Mouse (Mus musculus): ENCODE results near the gene St3gal3. TPM values are rescaled to one million over a fixed set of nuclear protein-coding genes. Genes with fewer than 3 reads are reported as not detected.

St3gal3 gene
- polyA plus RNA-seq, 1 experiment from 2014 or later, result 9.8 TPM

DNA sequence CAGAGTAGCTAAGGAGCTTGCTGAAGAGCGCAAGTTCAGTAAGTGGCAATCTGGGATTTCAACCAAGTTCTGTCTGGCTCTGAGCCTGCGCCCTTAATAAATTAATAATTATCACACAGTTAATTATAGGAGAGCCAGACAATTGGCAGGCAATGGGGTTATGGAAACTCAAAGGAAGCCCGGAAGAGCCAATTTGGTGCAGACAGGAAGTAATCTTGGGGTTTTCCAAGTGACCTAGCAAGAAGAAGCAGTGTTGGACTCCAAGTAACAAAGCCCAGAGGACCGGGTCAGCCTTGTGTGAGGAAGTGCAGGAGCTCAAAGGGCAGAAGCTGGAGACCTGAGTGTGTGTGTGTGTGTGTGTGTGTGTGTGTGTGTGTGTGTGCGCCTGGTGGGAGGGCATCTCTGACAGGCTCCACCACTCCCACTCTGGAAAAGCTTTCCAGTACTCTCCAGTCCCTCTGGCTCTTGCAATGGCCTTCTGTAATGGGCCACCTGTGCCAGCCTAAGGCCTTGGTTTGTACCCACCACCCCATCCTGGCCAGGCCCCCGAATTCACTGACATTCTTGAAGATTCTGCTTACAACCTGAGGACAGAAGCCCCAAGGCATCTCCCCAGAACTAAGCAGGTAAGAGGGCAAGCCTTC is 103.5 kb downstream of the St3gal3 start:
- 77% methylated on average over 6 of the region's 6 CpGs for WGBS
- Histone ChIP-seq H3K4me1 (peaks cover 14% of the 10 kb centered on the region), H3K27me3 (no peaks in the 10 kb centered on the region), H3K4me3 (no peak overlapping the region), H3K4me2 (no peak overlapping the region), H3K27ac (no peak overlapping the region), H3K9ac (no peak overlapping the region), H3K9me3 (no peaks in the 10 kb centered on the region), H3K36me3 (peaks cover 3% of the 10 kb centered on the region; the same call in 1 of the 2 replicates)
- ATAC-seq (ENCODE audit: insufficient number of reproducible peaks, insufficient read depth, low FRiP score, low TSS enrichment, low read depth), result no peak

DNA sequence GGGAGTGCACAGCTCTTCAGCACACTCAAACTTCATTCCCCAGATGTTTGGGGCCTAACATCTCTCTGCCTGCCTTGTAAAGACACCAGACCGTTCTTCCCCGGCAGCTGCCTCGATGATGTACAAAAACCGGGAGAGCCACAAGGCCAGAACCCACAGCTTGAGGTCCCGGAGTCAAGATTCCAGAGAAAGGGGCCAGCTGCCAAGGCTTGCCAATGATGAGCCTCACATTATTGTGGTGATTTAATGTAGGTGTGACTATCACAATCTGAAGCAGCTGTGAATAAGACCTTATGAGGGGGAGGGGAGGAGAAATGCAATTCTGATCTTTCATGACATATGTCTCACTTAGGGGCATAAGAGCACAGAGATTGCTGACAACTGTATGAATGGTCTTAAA is 104.4 kb downstream of the St3gal3 start:
- Histone ChIP-seq H3K27me3 (no peaks in the 10 kb centered on the region), H3K4me1 (peaks cover 14% of the 10 kb centered on the region), H3K9me3 (no peaks in the 10 kb centered on the region), H3K9ac (no peak overlapping the region), H3K4me3 (no peak overlapping the region), H3K27ac (no peak overlapping the region), H3K4me2 (no peak overlapping the region), H3K36me3 (no peaks in the 10 kb centered on the region; the same call in 1 of the 2 replicates)
- no peak for ATAC-seq (ENCODE audit: insufficient number of reproducible peaks, insufficient read depth, low FRiP score, low TSS enrichment, low read depth)
- WGBS, result 61% methylated on average over 5 of the region's 5 CpGs

DNA sequence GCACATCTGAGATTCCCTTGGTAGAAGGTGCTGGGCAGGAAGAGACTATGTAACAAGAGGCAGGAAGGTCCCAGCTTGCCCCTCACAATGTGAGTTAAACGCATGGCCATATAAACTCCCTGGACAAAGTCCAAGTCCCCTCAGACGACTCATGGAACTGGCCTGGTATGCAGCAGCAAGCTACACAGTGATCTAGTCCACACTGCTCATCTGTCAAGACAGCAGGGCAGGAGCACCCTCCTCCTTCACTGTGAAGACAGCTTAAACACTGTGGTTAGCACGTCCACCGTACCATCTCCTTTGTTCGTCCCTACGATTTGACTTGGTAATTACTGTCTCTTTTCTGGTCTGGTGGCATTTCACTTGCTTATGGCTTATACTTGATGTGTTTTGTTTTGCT is 104.8 kb downstream of the St3gal3 start:
- H3K4me2 ChIP-seq, result no peak overlapping the region
- WGBS, result 60% methylated on average over 6 of the region's 6 CpGs
- H3K36me3 ChIP-seq, result no peaks in the 10 kb centered on the region
- H3K27ac ChIP-seq, result no peak overlapping the region; the same call in 1 of the 2 replicates
- no peak for ATAC-seq (ENCODE audit: insufficient number of reproducible peaks, insufficient read depth, low FRiP score, low TSS enrichment, low read depth)
- H3K27me3 ChIP-seq, result no peaks in the 10 kb centered on the region
- H3K4me3 ChIP-seq, result no peak overlapping the region
- H3K9me3 ChIP-seq, result no peaks in the 10 kb centered on the region
- no peak overlapping the region for H3K9ac ChIP-seq
- peaks cover 14% of the 10 kb centered on the region for H3K4me1 ChIP-seq

DNA sequence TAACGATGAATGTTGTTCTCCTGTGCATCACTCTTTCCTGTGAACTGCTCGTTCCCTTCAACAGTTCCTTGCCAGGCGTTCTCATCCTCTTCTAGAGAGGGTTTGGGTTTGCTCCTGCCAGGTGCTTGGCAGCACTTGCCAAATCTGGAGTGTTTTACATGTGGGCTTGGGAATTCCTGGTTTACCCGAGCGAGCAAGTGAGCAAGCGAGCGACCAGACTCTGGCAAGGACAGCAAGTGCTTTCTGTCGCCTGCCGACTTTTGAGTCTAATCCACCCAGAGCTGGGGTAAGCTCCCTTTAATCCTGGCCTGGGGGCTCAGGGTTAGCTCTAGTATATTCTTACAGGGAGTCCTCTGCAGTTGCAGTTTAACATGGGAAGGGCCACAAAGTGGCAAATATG is 105.7 kb downstream of the St3gal3 start:
- H3K9me3 ChIP-seq, result no peaks in the 10 kb centered on the region
- H3K4me3 ChIP-seq, result no peak overlapping the region
- H3K27ac ChIP-seq, result no peak overlapping the region
- no peaks in the 10 kb centered on the region for H3K27me3 ChIP-seq
- no peak overlapping the region for H3K9ac ChIP-seq
- H3K36me3 ChIP-seq, result no peaks in the 10 kb centered on the region
- no peak for ATAC-seq (ENCODE audit: insufficient number of reproducible peaks, insufficient read depth, low FRiP score, low TSS enrichment, low read depth)
- 51% methylated on average over 9 of the region's 9 CpGs for WGBS
- H3K4me1 ChIP-seq, result peaks cover 14% of the 10 kb centered on the region
- H3K4me2 ChIP-seq, result no peak overlapping the region

DNA sequence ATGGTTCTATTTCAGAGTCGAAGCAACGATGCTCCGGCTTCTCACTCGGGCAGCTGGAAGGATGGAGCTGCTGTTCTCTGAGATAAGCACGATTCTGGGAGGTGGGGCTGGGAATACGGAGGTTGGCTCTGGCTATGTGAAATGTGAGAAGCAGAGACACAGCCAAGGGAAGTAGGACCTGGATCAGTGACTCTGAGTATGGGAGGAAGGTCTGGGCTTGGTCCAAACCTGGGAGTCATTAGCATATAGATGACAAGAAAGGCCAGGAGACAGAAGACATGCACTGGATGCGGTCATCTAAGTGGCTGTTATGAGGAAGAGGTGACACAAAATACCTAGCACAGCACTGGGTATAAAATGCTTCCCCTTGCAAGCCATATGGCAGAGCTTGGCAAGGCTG is 108.8 kb downstream of the St3gal3 start:
- no peak overlapping the region for H3K9ac ChIP-seq
- H3K36me3 ChIP-seq, result 0 out of 2 replicates have a peak, but pooled peaks cover 5% of the 10 kb centered on the region
- H3K4me1 ChIP-seq, result peaks cover 10% of the 10 kb centered on the region
- H3K4me2 ChIP-seq, result no peak overlapping the region
- no peaks in the 10 kb centered on the region for H3K27me3 ChIP-seq
- ATAC-seq (ENCODE audit: insufficient number of reproducible peaks, insufficient read depth, low FRiP score, low TSS enrichment, low read depth), result no peak
- 70% methylated on average over 7 of the region's 7 CpGs for WGBS
- no peak overlapping the region for H3K4me3 ChIP-seq
- no peaks in the 10 kb centered on the region for H3K9me3 ChIP-seq
- H3K27ac ChIP-seq, result no peak overlapping the region

DNA sequence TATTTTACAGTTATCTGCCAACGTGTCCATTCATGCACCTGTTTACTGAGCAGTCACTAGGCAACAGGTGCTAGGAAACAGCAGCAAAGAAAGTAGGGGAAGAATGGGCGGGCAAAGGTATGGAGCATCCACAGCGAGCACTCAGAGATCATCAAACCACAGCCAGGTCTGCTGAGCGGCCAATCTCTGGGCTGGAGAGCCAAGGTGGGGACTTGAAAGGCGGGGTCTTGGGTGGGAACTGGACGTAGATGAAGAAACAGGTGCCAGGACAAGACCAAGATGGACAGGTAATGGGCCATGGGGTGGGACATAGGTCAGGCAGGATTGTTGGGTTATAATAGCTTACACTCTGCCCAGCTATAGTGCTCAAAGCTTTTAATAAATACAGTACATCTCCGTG is 109.3 kb downstream of the St3gal3 start:
- H3K4me2 ChIP-seq, result no peak overlapping the region
- no peak overlapping the region for H3K27ac ChIP-seq
- H3K36me3 ChIP-seq, result 0 out of 2 replicates have a peak, but pooled peaks cover 5% of the 10 kb centered on the region
- no peak overlapping the region for H3K9ac ChIP-seq
- no peak overlapping the region for H3K4me3 ChIP-seq
- H3K9me3 ChIP-seq, result no peaks in the 10 kb centered on the region
- ATAC-seq (ENCODE audit: insufficient number of reproducible peaks, insufficient read depth, low FRiP score, low TSS enrichment, low read depth), result no peak
- peaks cover 9% of the 10 kb centered on the region for H3K4me1 ChIP-seq
- 94% methylated on average over 7 of the region's 7 CpGs for WGBS
- no peaks in the 10 kb centered on the region for H3K27me3 ChIP-seq

DNA sequence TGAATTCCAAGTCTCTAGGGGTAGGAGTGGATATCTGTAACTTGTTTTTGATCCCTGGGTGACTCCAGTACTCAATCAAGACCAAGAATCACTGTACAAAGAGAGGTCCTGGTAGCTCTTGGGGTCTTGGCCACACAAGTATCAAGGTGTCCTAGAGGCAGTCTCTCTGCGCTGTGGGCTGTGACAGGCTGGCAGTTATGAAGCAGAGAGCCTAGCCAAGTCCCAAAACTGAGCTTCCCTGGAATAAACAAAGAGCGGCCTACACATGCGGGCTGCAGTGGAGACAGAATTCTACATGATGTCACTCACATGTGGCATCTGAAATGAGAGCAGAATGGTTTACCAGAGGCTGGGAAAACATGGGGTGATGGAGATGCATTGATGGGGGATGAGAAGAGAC is 111.9 kb downstream of the St3gal3 start:
- H3K9ac ChIP-seq, result no peak overlapping the region

DNA sequence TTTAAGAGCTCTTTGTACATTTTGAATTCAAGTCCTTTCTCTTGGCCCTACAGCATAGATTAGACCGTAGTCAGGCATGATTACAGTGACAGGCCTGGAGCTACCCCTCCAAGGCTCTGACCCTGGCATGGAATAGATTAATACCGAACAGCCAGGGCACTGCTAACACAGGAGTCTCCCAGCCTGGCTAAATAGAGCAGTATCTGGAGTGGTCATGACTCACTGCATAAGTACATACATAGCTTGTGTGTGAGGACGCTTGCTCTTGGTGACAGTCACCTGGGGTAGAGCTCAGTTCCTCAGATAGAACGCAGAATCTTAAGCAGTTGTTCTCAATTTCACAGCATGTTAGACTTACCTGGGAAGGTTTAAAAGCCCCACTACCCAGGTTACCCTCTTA is 112.3 kb downstream of the St3gal3 start:
- Histone ChIP-seq H3K9me3 (no peaks in the 10 kb centered on the region), H3K4me2 (no peak overlapping the region), H3K27ac (no peak overlapping the region), H3K27me3 (no peaks in the 10 kb centered on the region), H3K9ac (no peak overlapping the region), H3K4me1 (no peaks in the 10 kb centered on the region), H3K36me3 (0 out of 2 replicates have a peak, but pooled peaks cover 5% of the 10 kb centered on the region), H3K4me3 (no peak overlapping the region)
- ATAC-seq (ENCODE audit: insufficient number of reproducible peaks, insufficient read depth, low FRiP score, low TSS enrichment, low read depth), result no peak
- 86% methylated on average over 4 of the region's 4 CpGs for WGBS

More for the DNA sequence above, 111.9 kb downstream of the St3gal3 start:
- 91% methylated on average over 3 of the region's 3 CpGs for WGBS
- Histone ChIP-seq H3K9me3 (no peaks in the 10 kb centered on the region), H3K27me3 (no peaks in the 10 kb centered on the region), H3K36me3 (0 out of 2 replicates have a peak, but pooled peaks cover 5% of the 10 kb centered on the region), H3K27ac (no peak overlapping the region), H3K4me2 (no peak overlapping the region), H3K4me3 (no peak overlapping the region), H3K4me1 (no peaks in the 10 kb centered on the region)
- no peak for ATAC-seq (ENCODE audit: insufficient number of reproducible peaks, insufficient read depth, low FRiP score, low TSS enrichment, low read depth)

DNA sequence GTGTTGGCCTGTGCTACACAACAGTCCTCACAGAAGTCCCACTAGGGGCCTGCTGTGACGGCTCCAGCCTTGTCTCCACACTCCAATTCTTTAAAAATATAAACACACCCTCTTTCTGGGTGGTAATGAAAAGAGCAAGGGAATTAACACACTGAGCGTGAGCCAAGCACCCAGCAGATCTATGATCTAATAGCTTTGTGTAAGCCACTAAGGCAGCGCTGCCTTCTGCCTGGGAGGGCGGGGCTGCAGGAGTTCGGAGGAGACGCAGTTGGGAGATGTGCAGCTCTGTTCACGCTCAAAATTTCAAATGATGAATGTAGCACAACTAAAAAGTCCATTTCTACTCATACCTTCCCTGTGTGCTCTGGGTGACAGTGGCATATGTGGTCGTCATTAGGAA is 115.1 kb downstream of the St3gal3 start:
- Histone ChIP-seq H3K4me1 (peaks cover 18% of the 10 kb centered on the region), H3K27ac (no peak overlapping the region), H3K9me3 (no peaks in the 10 kb centered on the region), H3K4me2 (no peak overlapping the region), H3K27me3 (no peaks in the 10 kb centered on the region), H3K4me3 (no peak overlapping the region), H3K9ac (no peak overlapping the region), H3K36me3 (peaks cover 9% of the 10 kb centered on the region; the same call in 1 of the 2 replicates)
- ATAC-seq (ENCODE audit: insufficient number of reproducible peaks, insufficient read depth, low FRiP score, low TSS enrichment, low read depth), result no peak
- 81% methylated on average over 8 of the region's 8 CpGs for WGBS

DNA sequence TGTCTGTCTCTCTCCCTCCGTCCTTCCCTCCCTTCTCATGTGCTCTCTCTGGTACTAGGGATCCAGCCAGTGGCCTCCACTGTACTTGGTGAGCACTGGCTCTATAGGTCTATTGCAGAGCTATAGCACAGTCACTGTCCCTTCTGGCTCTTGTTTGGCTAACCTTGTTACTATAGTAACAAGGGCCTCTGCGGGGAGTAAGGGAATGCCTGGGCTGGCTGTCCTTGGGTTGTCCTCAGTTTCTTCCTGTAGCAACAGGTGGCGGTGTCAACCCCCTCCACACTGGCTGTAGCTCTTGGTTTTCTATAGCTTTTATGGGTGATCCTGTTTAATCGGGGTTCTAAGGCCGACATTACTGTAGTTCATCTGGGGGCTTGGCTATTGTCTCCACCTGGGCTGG is 115.5 kb downstream of the St3gal3 start:
- Histone ChIP-seq H3K4me1 (peaks cover 18% of the 10 kb centered on the region), H3K9me3 (no peaks in the 10 kb centered on the region), H3K27ac (no peak overlapping the region), H3K9ac (no peak overlapping the region), H3K27me3 (no peaks in the 10 kb centered on the region), H3K36me3 (peaks cover 12% of the 10 kb centered on the region; the same call in 1 of the 2 replicates), H3K4me2 (no peak overlapping the region), H3K4me3 (no peak overlapping the region)
- no peak for ATAC-seq (ENCODE audit: insufficient number of reproducible peaks, insufficient read depth, low FRiP score, low TSS enrichment, low read depth)
- 80% methylated on average over 5 of the region's 5 CpGs for WGBS

DNA sequence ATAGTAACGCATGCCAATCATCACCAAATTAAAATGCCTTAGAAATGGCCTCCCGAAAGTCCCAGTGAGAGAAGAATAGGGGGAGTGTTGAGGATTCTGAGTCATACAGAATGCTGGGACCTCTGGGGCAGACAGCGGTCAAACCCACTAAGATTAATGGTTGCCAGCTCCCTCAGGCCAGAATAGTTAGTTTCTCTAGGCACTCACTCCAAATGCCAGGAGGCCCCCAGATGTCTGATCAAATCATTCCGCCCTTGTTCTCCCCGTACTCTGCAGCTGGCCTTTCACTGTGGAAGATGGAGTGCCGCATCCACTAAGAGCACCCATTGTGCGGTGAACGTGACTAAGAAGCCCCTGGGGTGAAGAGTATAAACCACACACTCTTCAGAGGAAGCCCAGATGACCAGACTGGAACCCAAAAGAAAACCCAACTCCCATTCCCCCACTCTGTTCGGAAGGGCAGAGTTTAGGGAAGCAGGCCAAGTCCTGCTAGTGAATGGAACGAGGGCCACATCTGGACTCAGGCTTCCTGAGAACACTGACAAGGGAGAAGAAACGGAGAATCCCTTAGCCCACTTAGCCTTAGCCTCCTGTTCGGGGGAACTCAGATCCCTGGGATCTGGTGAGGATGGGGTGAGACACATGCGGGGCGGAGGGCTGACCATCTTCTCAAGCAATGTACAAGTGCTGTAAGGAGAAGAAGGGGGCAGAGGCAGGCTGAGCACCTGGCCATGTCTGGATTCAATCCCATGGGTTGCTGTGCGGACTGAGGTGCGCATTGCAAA is 117.5 kb downstream of the St3gal3 start:
- no peaks in the 10 kb centered on the region for H3K27me3 ChIP-seq
- H3K4me1 ChIP-seq, result peaks cover 18% of the 10 kb centered on the region
- peaks cover 12% of the 10 kb centered on the region; the same call in 1 of the 2 replicates for H3K36me3 ChIP-seq
- no peak overlapping the region for H3K27ac ChIP-seq
- no peak overlapping the region for H3K4me2 ChIP-seq
- H3K4me3 ChIP-seq, result no peak overlapping the region
- ATAC-seq (ENCODE audit: insufficient number of reproducible peaks, insufficient read depth, low FRiP score, low TSS enrichment, low read depth), result no peak
- WGBS, result 77% methylated on average over 16 of the region's 16 CpGs
- H3K9me3 ChIP-seq, result no peaks in the 10 kb centered on the region
- H3K9ac ChIP-seq, result no peak overlapping the region
